Mouse (Mus musculus) embryonic facial prominence, embryonic 14.5 days (tissue): ENCODE data around the gene Senp6. TPM values are rescaled to one million over a fixed set of nuclear protein-coding genes. Genes with fewer than 3 reads are reported as not detected.

ENCODE experiments used
- ATAC-seq: fragments of 200-750 bp; cut with Nextera tagmentation; 2 replicates; pipeline ENCODE4 v1.8.0; 2017; ENCODE audit warnings: low read depth, moderate number of reproducible peaks, moderate TSS enrichment
- DNase-seq: peaks from one replicate; pipeline ENCODE4 v3.0.0-alpha.2; 2015; ENCODE audit warnings: low spot score
- H3K27ac ChIP-seq: fragments of 300-500 bp; sonication (generic); replicated peaks from 2 replicates; pipeline ENCODE4 v1.5.1; 2014; ENCODE audit warnings: low read depth, mild to moderate bottlenecking, low read length, moderate library complexity
- H3K27me3 ChIP-seq: fragments of 300-500 bp; sonication (generic); replicated peaks from 2 replicates; pipeline ENCODE4 v1.6.1; 2014; ENCODE audit warnings: low read length; ENCODE audit not compliant: control insufficient read depth, insufficient read depth
- H3K36me3 ChIP-seq: fragments of 300-500 bp; sonication (generic); 2 replicates; pipeline ENCODE4 v1.6.1; 2014; ENCODE audit warnings: low read length, mixed read lengths; ENCODE audit not compliant: control insufficient read depth, insufficient read depth
- H3K4me1 ChIP-seq: fragments of 300-500 bp; sonication (generic); 2 replicates; pipeline ENCODE4 v1.6.1; 2014; ENCODE audit warnings: antibody characterized with exemption, low read length; ENCODE audit not compliant: control insufficient read depth, insufficient read depth
- H3K4me2 ChIP-seq: fragments of 300-500 bp; sonication (generic); 2 replicates; pipeline ENCODE4 v1.6.1; 2014; ENCODE audit warnings: low read depth, mild to moderate bottlenecking, low read length, moderate library complexity, mixed read lengths
- H3K4me3 ChIP-seq: fragments of 300-500 bp; sonication (generic); 2 replicates; pipeline ENCODE4 v1.5.1; 2014; ENCODE audit warnings: low read depth, mild to moderate bottlenecking, low read length
- H3K9ac ChIP-seq: fragments of 300-500 bp; sonication (generic); 2 replicates; pipeline ENCODE4 v1.6.1; 2014; ENCODE audit warnings: low read depth, mild to moderate bottlenecking, low read length, moderate library complexity, mixed read lengths
- H3K9me3 ChIP-seq: fragments of 300-500 bp; sonication (generic); 2 replicates; pipeline ENCODE4 v1.6.1; 2016; ENCODE audit warnings: low read length; ENCODE audit not compliant: control insufficient read depth
- WGBS: fragments of 180-500 bp; shearing (Covaris S2); extraction: QIAGEN DNeasy Blood & Tissue Kit; methylation state at CpG from one replicate; pipeline ENCODE4 v1.1.7; 2014; 5-methylcytosine and 5-hydroxymethylcytosine counted together
- polyA plus RNA-seq: library from polyadenylated mRNA; unstranded; fragments of >200 nt; fragmentation: Nextera tagmentation; extraction: Ambion mirVana; gene quantifications from 2 replicates; pipeline ENCODE4 v1.2.1, GENCODE M21; 2014

Gene Senp6
- polyA plus RNA-seq, 1 experiment from 2014 or later = 59.9 TPM

GRCm38 (mm10) chr9:80068028-80068515, 1.4 kb downstream of the Senp6 start:
- H3K36me3 ChIP-seq = no peaks in the 10 kb centered on the region
- under 1% methylated on average over 18 of the region's 18 CpGs for WGBS
- ATAC-seq = no peak
- H3K27me3 ChIP-seq = no peaks in the 10 kb centered on the region
- H3K9me3 ChIP-seq = 0 out of 2 replicates have a peak, but pooled peaks cover 9% of the 10 kb centered on the region
- H3K27ac ChIP-seq = peak overlapping the region; percentile 100
- peak overlapping the region; percentile 63 for H3K4me2 ChIP-seq
- peak; percentile 11 for DNase-seq
- H3K4me1 ChIP-seq = peaks cover 17% of the 10 kb centered on the region
- H3K9ac ChIP-seq = peak overlapping the region; percentile 96
- H3K4me3 ChIP-seq = peak overlapping the region; percentile 86

- no peak for DNase-seq
- WGBS = 43% methylated on average over 11 of the region's 11 CpGs
- ATAC-seq = no peak
- peak overlapping the region; percentile 63 for H3K4me2 ChIP-seq
- H3K27ac ChIP-seq = no peak overlapping the region
- no peaks in the 10 kb centered on the region for H3K36me3 ChIP-seq
- 0 out of 2 replicates have a peak, but pooled peaks cover 9% of the 10 kb centered on the region for H3K9me3 ChIP-seq
- H3K27me3 ChIP-seq = no peaks in the 10 kb centered on the region
- peak overlapping the region; percentile 96 for H3K9ac ChIP-seq
- peaks cover 17% of the 10 kb centered on the region for H3K4me1 ChIP-seq
- H3K4me3 ChIP-seq = peak overlapping the region; percentile 86
Observed at GRCm38 (mm10) chr9:80068735-80069315, 2.1 kb downstream of the Senp6 start.

GRCm38 (mm10) chr9:80070026-80070425, 3.3 kb downstream of the Senp6 start:
- H3K9ac ChIP-seq = no peak overlapping the region
- no peak overlapping the region for H3K4me3 ChIP-seq
- ATAC-seq (no peak), DNase-seq (no peak)
- peaks cover 22% of the 10 kb centered on the region for H3K4me1 ChIP-seq
- H3K9me3 ChIP-seq = 0 out of 2 replicates have a peak, but pooled peaks cover 7% of the 10 kb centered on the region
- no peak overlapping the region for H3K27ac ChIP-seq
- WGBS = 85% methylated on average over 3 of the region's 3 CpGs
- H3K27me3 ChIP-seq = no peaks in the 10 kb centered on the region
- H3K4me2 ChIP-seq = no peak overlapping the region
- no peaks in the 10 kb centered on the region for H3K36me3 ChIP-seq

GRCm38 (mm10) chr9:80071616-80072015, 4.9 kb downstream of the Senp6 start:
- no peak overlapping the region for H3K9ac ChIP-seq
- H3K9me3 ChIP-seq = no peaks in the 10 kb centered on the region
- peaks cover 25% of the 10 kb centered on the region for H3K4me1 ChIP-seq
- no peaks in the 10 kb centered on the region for H3K36me3 ChIP-seq
- no peak for DNase-seq
- WGBS = 58% methylated on average over 3 of the region's 3 CpGs
- no peak overlapping the region for H3K27ac ChIP-seq
- ATAC-seq = no peak
- H3K4me2 ChIP-seq = no peak overlapping the region
- no peaks in the 10 kb centered on the region for H3K27me3 ChIP-seq
- no peak overlapping the region for H3K4me3 ChIP-seq

- Histone ChIP-seq H3K9me3 (0 out of 2 replicates have a peak, but pooled peaks cover under 1% of the 10 kb centered on the region), H3K4me3 (no peak overlapping the region), H3K9ac (no peak overlapping the region), H3K27me3 (no peaks in the 10 kb centered on the region), H3K4me2 (no peak overlapping the region), H3K4me1 (peaks cover 25% of the 10 kb centered on the region), H3K36me3 (no peaks in the 10 kb centered on the region), H3K27ac (no peak overlapping the region)
- DNase-seq (no peak), ATAC-seq (no peak)
- 76% methylated on average over 1 of the region's 1 CpGs for WGBS
Observed at GRCm38 (mm10) chr9:80074067-80074466, 7.4 kb downstream of the Senp6 start.

GRCm38 (mm10) chr9:80074949-80075348, 8.2 kb downstream of the Senp6 start:
- no peaks in the 10 kb centered on the region for H3K27me3 ChIP-seq
- H3K4me2 ChIP-seq = no peak overlapping the region
- DNase-seq (no peak), ATAC-seq (no peak)
- H3K36me3 ChIP-seq = no peaks in the 10 kb centered on the region
- H3K27ac ChIP-seq = no peak overlapping the region
- H3K4me1 ChIP-seq = peaks cover 20% of the 10 kb centered on the region; the same call in 1 of the 2 replicates
- H3K9me3 ChIP-seq = 0 out of 2 replicates have a peak, but pooled peaks cover 4% of the 10 kb centered on the region
- no peak overlapping the region for H3K4me3 ChIP-seq
- H3K9ac ChIP-seq = no peak overlapping the region

GRCm38 (mm10) chr9:80080941-80081340, 14.2 kb downstream of the Senp6 start:
- Histone ChIP-seq H3K27ac (no peak overlapping the region), H3K9ac (no peak overlapping the region), H3K9me3 (0 out of 2 replicates have a peak, but pooled peaks cover 4% of the 10 kb centered on the region), H3K4me1 (peaks cover 21% of the 10 kb centered on the region), H3K4me3 (no peak overlapping the region), H3K4me2 (no peak overlapping the region), H3K27me3 (no peaks in the 10 kb centered on the region), H3K36me3 (no peaks in the 10 kb centered on the region)
- 96% methylated on average over 1 of the region's 1 CpGs for WGBS
- ATAC-seq (no peak), DNase-seq (no peak)

GRCm38 (mm10) chr9:80084429-80085092, 17.9 kb downstream of the Senp6 start:
- 64% methylated on average over 10 of the region's 10 CpGs for WGBS
- ATAC-seq = 0 out of 2 replicates have a peak, but pooled peaks have one; percentile 12
- H3K4me1 ChIP-seq = peaks cover 25% of the 10 kb centered on the region

More at GRCm38 (mm10) chr9:80084429-80085092, 17.9 kb downstream of the Senp6 start:
- no peaks in the 10 kb centered on the region for H3K27me3 ChIP-seq
- DNase-seq = no peak
- H3K4me3 ChIP-seq = no peak overlapping the region
- no peaks in the 10 kb centered on the region for H3K36me3 ChIP-seq
- H3K9me3 ChIP-seq = no peaks in the 10 kb centered on the region
- no peak overlapping the region for H3K4me2 ChIP-seq
- no peak overlapping the region for H3K9ac ChIP-seq
- peak overlapping the region; percentile 25; the same call in 1 of the 2 replicates for H3K27ac ChIP-seq
